Mouse (Mus musculus) gastrocnemius, adult 2 months (tissue): ENCODE results near the gene Ola1. TPM values are rescaled to one million over a fixed set of nuclear protein-coding genes. Genes with fewer than 3 reads are reported as not detected.

Source experiments
- DNase-seq: peaks from one replicate; pipeline ENCODE4 v3.0.0; 2022
- H3K27ac ChIP-seq: fragments of 200-600 bp; 2 replicates; pipeline ENCODE4 v1.8.1; 2022; ENCODE audit warnings: mild to moderate bottlenecking
- H3K4me3 ChIP-seq: fragments of 200-600 bp; 2 replicates; pipeline ENCODE4 v1.8.1; 2022; ENCODE audit warnings: mild to moderate bottlenecking, moderate library complexity
- CTCF ChIP-seq: fragments of 200-600 bp; IDR thresholded peaks from 2 replicates; pipeline ENCODE4 v1.8.1; 2022; ENCODE audit warnings: antibody characterized with exemption, mild to moderate bottlenecking, moderate library complexity
- intact Hi-C: fragments of 180-260 bp; cut with DNase I; formaldehyde crosslinking; loops from one replicate; pipeline ENCODE4 v1.15.1; 2025
- long read RNA-seq, 2 experiments: library from polyadenylated mRNA; stranded (forward); transcript quantifications; one replicate each; pipeline ENCODE4 v2.0.0; 2021
- total RNA-seq, 2 experiments: library from RNA; stranded (reverse); gene quantifications; 2 replicates each; pipeline ENCODE4 v1.2.3; 2021

Gene Ola1
- 10 to 100 TPM; 49.3 to 58.1 TPM for total RNA-seq
- long read RNA-seq, experiment 1, transcript Ola1-201 (11 exons, 2,175 nt) = major isoform, 27 of 34 reads
- long read RNA-seq, experiment 1, partial matches to known transcripts = 1 of 34 reads
- long read RNA-seq, experiment 1, other reads (novel, unspliced or antisense) = 6 of 34 reads
- long read RNA-seq, experiment 2, transcript Ola1-201 (11 exons, 2,175 nt) = major isoform, 18 of 23 reads
- long read RNA-seq, experiment 2, partial matches to known transcripts = 0 of 23 reads
- long read RNA-seq, experiment 2, other reads (novel, unspliced or antisense) = 5 of 23 reads

- Histone ChIP-seq H3K4me3 (no peak within 1 kb of the TSS), H3K27ac (no peak within 1 kb of the TSS)
- TF ChIP-seq CTCF = no peak
- intact Hi-C loops = loop anchor here (5.0 kb wide), 1 partner anchor 58 kb away; no protein-coding TSS in a partner anchor
- DNase-seq = no peak
Observed at GRCm38 (mm10) chr2:73218913-73219312, at the start of gene Ola1. Gene Ola1 (minus strand): TSS chr2:73218924.

- no peak for DNase-seq
- H3K4me3 ChIP-seq = no peak overlapping the region
- intact Hi-C loops = no loop called here
- no peak for TF ChIP-seq CTCF
- no peak overlapping the region for H3K27ac ChIP-seq
Observed at GRCm38 (mm10) chr2:73268281-73268680, 49.6 kb upstream of the Ola1 start.

GRCm38 (mm10) chr2:73267818-73268217 lies 49.1 kb upstream of the Ola1 start:
- TF ChIP-seq CTCF = no peak
- intact Hi-C loops = no loop called here

GRCm38 (mm10) chr2:73267231-73267630 lies 48.5 kb upstream of the Ola1 start:
- TF ChIP-seq CTCF = no peak
- H3K27ac ChIP-seq = no peak overlapping the region
- intact Hi-C loops = no loop called here
- DNase-seq = no peak
- no peak overlapping the region for H3K4me3 ChIP-seq

More at GRCm38 (mm10) chr2:73267818-73268217, 49.1 kb upstream of the Ola1 start:
- no peak for DNase-seq
- H3K27ac ChIP-seq = no peak overlapping the region
- no peak overlapping the region for H3K4me3 ChIP-seq

- intact Hi-C loops = no loop called here
- no peak for TF ChIP-seq CTCF
- DNase-seq = no peak
- no peak overlapping the region for H3K27ac ChIP-seq
- H3K4me3 ChIP-seq = no peak overlapping the region
Observed at GRCm38 (mm10) chr2:73266623-73267022, 47.9 kb upstream of the Ola1 start.

- no peak; the same call in 1 of the 2 replicates for TF ChIP-seq CTCF
- intact Hi-C loops = no loop called here
- Histone ChIP-seq H3K27ac (no peak overlapping the region), H3K4me3 (no peak overlapping the region)
- no peak for DNase-seq
Observed at GRCm38 (mm10) chr2:73266011-73266410, 47.3 kb upstream of the Ola1 start.

GRCm38 (mm10) chr2:73264611-73265195 lies 46.0 kb upstream of the Ola1 start:
- H3K27ac ChIP-seq = no peak overlapping the region
- no peak overlapping the region; the same call in 1 of the 2 replicates for H3K4me3 ChIP-seq
- intact Hi-C loops = no loop called here
- DNase-seq = no peak
- no peak for TF ChIP-seq CTCF

- TF ChIP-seq CTCF = no peak
- peak overlapping the region; percentile 57 for H3K4me3 ChIP-seq
- peak; percentile 34 for DNase-seq
- H3K27ac ChIP-seq = no peak overlapping the region
- intact Hi-C loops = no loop called here
Observed at GRCm38 (mm10) chr2:73263794-73264610, 45.3 kb upstream of the Ola1 start.

GRCm38 (mm10) chr2:73263172-73263765 lies 44.5 kb upstream of the Ola1 start:
- intact Hi-C loops = no loop called here
- Histone ChIP-seq H3K4me3 (peak overlapping the region; percentile 57), H3K27ac (no peak overlapping the region)
- no peak for DNase-seq
- no peak for TF ChIP-seq CTCF

- Histone ChIP-seq H3K4me3 (no peak overlapping the region), H3K27ac (no peak overlapping the region)
- intact Hi-C loops = no loop called here
- TF ChIP-seq CTCF = no peak
- no peak for DNase-seq
Observed at GRCm38 (mm10) chr2:73248701-73249100, 30.0 kb upstream of the Ola1 start.

GRCm38 (mm10) chr2:73241299-73241698 lies 22.6 kb upstream of the Ola1 start:
- Histone ChIP-seq H3K4me3 (no peak overlapping the region), H3K27ac (no peak overlapping the region)
- no peak for TF ChIP-seq CTCF
- intact Hi-C loops = no loop called here
- no peak for DNase-seq

GRCm38 (mm10) chr2:73231081-73231480 lies 12.4 kb upstream of the Ola1 start:
- TF ChIP-seq CTCF = no peak
- no peak overlapping the region for H3K4me3 ChIP-seq
- intact Hi-C loops = no loop called here
- H3K27ac ChIP-seq = no peak overlapping the region
- no peak for DNase-seq
